Comparison of ENCODE assay signal across 8 mouse cellular contexts in genomic region chr19:27430406-27430805, GRCm38 (mm10). TPM values are rescaled to one million over a fixed set of nuclear protein-coding genes. Genes with fewer than 3 reads are reported as not detected.
A peak's percentile ranks its signal among the peaks of the same experiment; 100 is the strongest.
DNase-seq lines count a peak whose midpoint lies in the region; ATAC-seq and TF ChIP-seq lines count a peak whose summit lies in the region.

No protein-coding gene starts in this region.

- peaks cover 6% of the 10 kb centered on the region for H3K4me1 ChIP-seq in liver, adult 2 months (ENCODE audit: control insufficient read depth, insufficient read depth, low read length)
- H3K4me1 ChIP-seq in hindbrain, embryonic 10.5 days (replicated peaks), result peaks cover 22% of the 10 kb centered on the region
- peaks cover 2% of the 10 kb centered on the region; the same call in 1 of the 2 replicates for H3K4me1 ChIP-seq in liver, embryonic 11.5 days (replicated peaks; ENCODE audit: control insufficient read depth, insufficient read depth, low read length)

- H3K27me3 ChIP-seq in liver, adult 2 months (ENCODE audit: control insufficient read depth, insufficient read depth, low read length), result no peaks in the 10 kb centered on the region
- no peaks in the 10 kb centered on the region for H3K27me3 ChIP-seq in hindbrain, embryonic 10.5 days (ENCODE audit: insufficient read depth, poor library complexity, severe bottlenecking)
- no peaks in the 10 kb centered on the region for H3K27me3 ChIP-seq in liver, embryonic 11.5 days (replicated peaks; ENCODE audit: control insufficient read depth, insufficient read depth, low read length)

- peak overlapping the region; percentile 33 for H3K4me3 ChIP-seq in liver, adult 2 months (ENCODE audit: insufficient read depth, low read depth, low read length)
- peak overlapping the region; percentile 88 for H3K4me3 ChIP-seq in hindbrain, embryonic 10.5 days
- H3K4me3 ChIP-seq in liver, embryonic 11.5 days (ENCODE audit: low read depth, low read length), result peak overlapping the region; percentile 88

- H3K36me3 ChIP-seq in liver, adult 2 months (ENCODE audit: control insufficient read depth, insufficient read depth, low read length), result peaks cover 6% of the 10 kb centered on the region
- peaks cover 8% of the 10 kb centered on the region for H3K36me3 ChIP-seq in hindbrain, embryonic 10.5 days
- H3K36me3 ChIP-seq in liver, embryonic 11.5 days (ENCODE audit: control insufficient read depth, insufficient read depth, low read length), result peaks cover 4% of the 10 kb centered on the region

- under 1% methylated on average over 10 of the region's 10 CpGs for WGBS in liver, adult 2 months
- WGBS in hindbrain, embryonic 10.5 days, result 1% methylated on average over 10 of the region's 10 CpGs
- WGBS in liver, embryonic 11.5 days, result 3% methylated on average over 10 of the region's 10 CpGs

- no peak for TF ChIP-seq POLR2A in liver, adult 2 months (IDR thresholded peaks at IDR 0.05; ENCODE audit: extremely low read depth, insufficient read depth, low read length)

- H3K79me2 ChIP-seq in liver, adult 2 months (ENCODE audit: control insufficient read depth, insufficient read depth, low read length), result no peaks in the 10 kb centered on the region; the same call in 1 of the 2 replicates

- peak; percentile 29 for DNase-seq in liver, adult 2 months (ENCODE audit: extremely low read depth, low read depth, low spot score)
- DNase-seq in liver, result no peak
- peak; percentile 10 for DNase-seq in R1 (ENCODE audit: low read depth, low spot score)
- peak; percentile 37 for DNase-seq in embryo, embryonic 10.5 days (ENCODE audit: low spot score)
- peak; percentile 11 for DNase-seq in hindbrain, embryonic 10.5 days (ENCODE audit: low spot score)
- DNase-seq in liver, embryonic 11.5 days (ENCODE audit: low spot score), result peak; percentile 40
- peak; percentile 21 for DNase-seq in ovary, postnatal 14 days (ENCODE audit: low spot score)
- DNase-seq in right cerebral cortex, postnatal 14 days, result no peak

- peak overlapping the region; percentile 57 for H3K27ac ChIP-seq in liver, adult 2 months (replicated peaks; ENCODE audit: insufficient read depth, low read depth, low read length)
- H3K27ac ChIP-seq in hindbrain, embryonic 10.5 days, result peak overlapping the region; percentile 93
- peak overlapping the region; percentile 82; the same call in 1 of the 2 replicates for H3K27ac ChIP-seq in liver, embryonic 11.5 days (ENCODE audit: low read depth, low read length)

- no peak for TF ChIP-seq CTCF in liver, adult 2 months (IDR thresholded peaks at IDR 0.05; ENCODE audit: low read depth, low read length)

- no peaks in the 10 kb centered on the region for H3K9me3 ChIP-seq in hindbrain, embryonic 10.5 days
- no peaks in the 10 kb centered on the region for H3K9me3 ChIP-seq in liver, embryonic 11.5 days (ENCODE audit: control insufficient read depth, low read length)

- peak overlapping the region; percentile 84 for H3K4me2 ChIP-seq in liver, embryonic 11.5 days

- no peak for ATAC-seq in liver, embryonic 11.5 days (replicated peaks; ENCODE audit: low FRiP score)

- peak overlapping the region; percentile 72 for H3K9ac ChIP-seq in liver, adult 2 months (ENCODE audit: low read depth, low read length)
- H3K9ac ChIP-seq in liver, embryonic 11.5 days (ENCODE audit: low read depth, low read length), result peak overlapping the region; percentile 86

RNA-seq across cellular contexts. Expression of gene Pum3, which starts 0.8 kb away (rescaled TPM):
- 14.3 TPM in 2 replicates for total RNA-seq in liver, adult 2 months (2014; rRNA removed)
- 12.3 and 13.2 TPM in 2 replicates for polyA plus RNA-seq in liver, adult 2 months (2012; rRNA removed)
- polyA plus RNA-seq in hindbrain, embryonic 10.5 days (2016; fragmentation: Nextera tagmentation; extraction: Ambion mirVana), result 56.0 and 79.4 TPM in 2 replicates
- 118 TPM in 2 replicates for polyA plus RNA-seq in liver, embryonic 11.5 days (2014; fragmentation: Nextera tagmentation; extraction: Ambion mirVana)

Comparison
In these comparisons a context has a peak if more than half of its experiments do, and no peak if none do; other contexts are left out.
1. DNase-seq: peak in liver, adult 2 months (single experiment), R1 (single experiment), embryo, embryonic 10.5 days (single experiment), hindbrain, embryonic 10.5 days (single experiment), liver, embryonic 11.5 days (single experiment) and ovary, postnatal 14 days (single experiment); none in liver (single experiment) and right cerebral cortex, postnatal 14 days (single experiment).
2. H3K4me3 ChIP-seq: peak in every context shown above with its lines; median percentile 88 in hindbrain, embryonic 10.5 days; 88 in liver, embryonic 11.5 days; 33 in liver, adult 2 months.
3. Peak in every context shown above with its lines, with median percentiles within 50 percentile points of each other: H3K27ac ChIP-seq.